Mouse (Mus musculus) olfactory bulb, adult 2 months (tissue): ENCODE data around the gene Syne3. TPM values are rescaled to one million over a fixed set of nuclear protein-coding genes. Genes with fewer than 3 reads are reported as not detected.

Experiments
- H3K27ac ChIP-seq: fragments of 200-500 bp; 2 replicates; pipeline ENCODE4 v1.5.1; 2012; ENCODE audit warnings: low read depth, low read length; ENCODE audit not compliant: insufficient read depth
- H3K4me1 ChIP-seq: fragments of 200-500 bp; 2 replicates; pipeline ENCODE4 v1.6.1; 2012; ENCODE audit warnings: low read length; ENCODE audit not compliant: control insufficient read depth, insufficient read depth
- H3K4me3 ChIP-seq: fragments of 200-500 bp; 2 replicates; pipeline ENCODE4 v1.5.1; 2012; ENCODE audit warnings: mild to moderate bottlenecking, low read depth, low read length, moderate library complexity; ENCODE audit not compliant: insufficient read depth
- CTCF ChIP-seq: fragments of 200-500 bp; IDR thresholded peaks from 2 replicates; pipeline ENCODE4 v1.5.1; 2012; ENCODE audit warnings: low read depth, mild to moderate bottlenecking, low read length, moderate library complexity; ENCODE audit not compliant: insufficient read depth
- POLR2A ChIP-seq: fragments of 200-500 bp; IDR thresholded peaks from 2 replicates; pipeline ENCODE4 v1.6.1; 2012; ENCODE audit warnings: mild to moderate bottlenecking, low read depth, low read length, moderate library complexity; ENCODE audit not compliant: insufficient read depth
- WGBS: fragments of 180-500 bp; shearing (Covaris S2); methylation state at CpG from one replicate; pipeline ENCODE4 v1.1.7; 2018; 5-methylcytosine and 5-hydroxymethylcytosine counted together
- polyA plus RNA-seq: library from polyadenylated mRNA; stranded (reverse); fragments of >200 nt; gene quantifications from 2 replicates; pipeline ENCODE4 v1.2.4, GENCODE M21; 2012; ENCODE audit warnings: low replicate concordance; ENCODE audit not compliant: missing spikeins, insufficient read depth, insufficient read length

The Syne3 gene
- polyA plus RNA-seq, 1 experiment = not detected

- Histone ChIP-seq H3K4me3 (no peak overlapping the region), H3K4me1 (peaks cover 14% of the 10 kb centered on the region), H3K27ac (no peak overlapping the region)
- WGBS = 86% methylated on average over 9 of the region's 9 CpGs
- TF ChIP-seq POLR2A (no peak), CTCF (no peak)
Observed at GRCm38 (mm10) chr12:105029890-105030289, 20.3 kb upstream of the Syne3 start.

GRCm38 (mm10) chr12:105027323-105027991 lies 17.8 kb upstream of the Syne3 start:
- no peak overlapping the region for H3K27ac ChIP-seq
- peak; percentile 69; the same call in 1 of the 2 replicates for TF ChIP-seq CTCF
- no peak for TF ChIP-seq POLR2A
- peaks cover 6% of the 10 kb centered on the region; the same call in 1 of the 2 replicates for H3K4me1 ChIP-seq
- 33% methylated on average over 15 of the region's 15 CpGs for WGBS
- H3K4me3 ChIP-seq = no peak overlapping the region

DNA sequence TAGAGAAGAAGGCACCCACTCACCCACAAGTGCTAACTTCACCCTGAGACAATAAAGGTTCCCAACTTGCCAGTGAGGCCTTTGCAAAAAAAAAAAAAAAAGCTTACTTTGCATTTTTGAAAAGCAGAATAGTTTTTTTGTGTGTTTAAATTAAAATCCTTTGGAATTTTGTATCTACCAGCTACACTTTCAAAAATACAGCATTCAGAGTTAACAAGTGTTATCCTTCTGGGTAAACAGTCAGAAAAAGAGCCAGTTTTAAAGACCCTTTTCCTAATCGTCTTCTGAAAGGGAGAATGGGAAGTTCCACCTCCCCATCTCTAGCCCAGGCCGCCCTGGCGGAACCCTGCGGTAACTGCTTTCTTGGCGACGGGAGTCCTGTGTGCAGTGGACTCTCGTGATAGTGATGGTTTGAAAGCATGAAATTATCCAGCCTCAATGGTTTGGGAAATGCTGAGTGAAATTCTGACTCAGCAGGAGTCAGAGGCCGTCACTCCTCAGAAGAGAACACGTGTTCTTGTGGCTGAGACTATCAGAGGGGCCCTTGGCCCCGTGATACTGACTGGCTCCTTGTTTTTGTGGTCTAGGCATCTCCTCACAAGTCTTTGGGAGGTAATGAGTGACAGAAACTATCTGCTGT lies 16.5 kb upstream of the Syne3 start:
- H3K4me3 ChIP-seq = no peak overlapping the region
- WGBS = 52% methylated on average over 10 of the region's 10 CpGs
- peaks cover 9% of the 10 kb centered on the region; the same call in 1 of the 2 replicates for H3K4me1 ChIP-seq
- TF ChIP-seq CTCF = no peak
- TF ChIP-seq POLR2A = no peak
- H3K27ac ChIP-seq = no peak overlapping the region

DNA sequence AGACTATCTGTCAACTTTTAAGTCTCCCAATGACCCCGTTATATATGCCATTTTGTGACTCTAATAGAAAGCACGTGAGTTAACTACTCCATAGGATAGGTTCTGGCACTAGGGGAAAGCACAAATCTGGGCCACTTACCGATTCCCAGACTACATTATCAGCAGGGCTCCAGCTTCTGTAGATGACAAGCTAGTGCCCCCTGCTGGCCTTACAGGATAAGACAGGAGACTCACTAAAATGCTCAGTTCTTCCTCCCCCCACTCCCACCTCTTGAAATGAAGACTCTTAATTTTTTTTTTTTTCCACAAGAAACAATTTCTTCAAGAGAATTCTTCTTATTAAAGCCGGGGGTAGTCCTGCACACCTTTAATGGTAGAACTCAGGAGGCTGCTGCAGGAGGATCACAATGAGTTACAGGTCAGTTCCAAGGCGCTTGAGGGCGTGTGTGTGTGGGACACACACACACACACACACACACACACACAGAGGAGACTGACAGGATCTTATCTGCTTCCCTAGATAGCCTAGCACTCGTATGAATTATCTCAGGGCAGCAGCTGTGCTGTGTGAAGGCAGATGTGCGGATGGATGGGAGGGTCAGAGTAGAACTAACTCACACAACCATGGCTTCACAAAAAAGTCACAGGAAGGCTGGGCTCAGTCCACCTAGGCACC lies 15.8 kb upstream of the Syne3 start:
- TF ChIP-seq CTCF = no peak
- TF ChIP-seq POLR2A = no peak
- Histone ChIP-seq H3K27ac (no peak overlapping the region), H3K4me3 (no peak overlapping the region), H3K4me1 (0 out of 2 replicates have a peak, but pooled peaks cover 5% of the 10 kb centered on the region)
- WGBS = 46% methylated on average over 8 of the region's 8 CpGs

GRCm38 (mm10) chr12:105022776-105023175 lies 13.2 kb upstream of the Syne3 start:
- TF ChIP-seq CTCF (no peak), POLR2A (no peak)
- no peak overlapping the region for H3K4me3 ChIP-seq
- H3K27ac ChIP-seq = no peak overlapping the region
- 97% methylated on average over 9 of the region's 9 CpGs for WGBS
- peaks cover 14% of the 10 kb centered on the region for H3K4me1 ChIP-seq

DNA sequence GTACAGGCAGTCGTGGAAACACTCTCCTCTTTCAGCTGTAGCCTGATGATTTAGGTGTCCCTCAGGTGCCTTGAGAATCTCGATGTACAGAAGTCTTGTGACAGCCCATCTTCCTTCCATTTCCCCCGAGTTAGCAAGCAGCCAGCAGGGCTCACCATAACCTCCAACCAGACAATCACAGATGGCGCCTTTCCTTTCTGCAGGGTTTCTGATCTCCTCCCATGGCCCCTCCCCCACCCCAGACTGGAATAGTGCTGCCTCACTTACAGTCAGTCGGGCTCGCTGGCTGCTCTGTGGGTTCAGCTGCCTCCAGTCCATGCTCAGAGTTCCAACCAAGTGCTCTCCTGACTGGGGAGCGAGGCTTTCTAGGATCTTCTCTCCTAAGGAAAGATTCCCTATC lies 12.5 kb upstream of the Syne3 start:
- TF ChIP-seq CTCF = no peak
- no peak for TF ChIP-seq POLR2A
- 63% methylated on average over 7 of the region's 7 CpGs for WGBS
- Histone ChIP-seq H3K4me1 (peaks cover 14% of the 10 kb centered on the region), H3K4me3 (no peak overlapping the region), H3K27ac (no peak overlapping the region)

- H3K4me3 ChIP-seq = no peak overlapping the region
- TF ChIP-seq CTCF = no peak
- TF ChIP-seq POLR2A = no peak
- H3K27ac ChIP-seq = no peak overlapping the region
- H3K4me1 ChIP-seq = peaks cover 14% of the 10 kb centered on the region
- 88% methylated on average over 8 of the region's 8 CpGs for WGBS
Observed at GRCm38 (mm10) chr12:105021441-105022069, 11.9 kb upstream of the Syne3 start.

DNA sequence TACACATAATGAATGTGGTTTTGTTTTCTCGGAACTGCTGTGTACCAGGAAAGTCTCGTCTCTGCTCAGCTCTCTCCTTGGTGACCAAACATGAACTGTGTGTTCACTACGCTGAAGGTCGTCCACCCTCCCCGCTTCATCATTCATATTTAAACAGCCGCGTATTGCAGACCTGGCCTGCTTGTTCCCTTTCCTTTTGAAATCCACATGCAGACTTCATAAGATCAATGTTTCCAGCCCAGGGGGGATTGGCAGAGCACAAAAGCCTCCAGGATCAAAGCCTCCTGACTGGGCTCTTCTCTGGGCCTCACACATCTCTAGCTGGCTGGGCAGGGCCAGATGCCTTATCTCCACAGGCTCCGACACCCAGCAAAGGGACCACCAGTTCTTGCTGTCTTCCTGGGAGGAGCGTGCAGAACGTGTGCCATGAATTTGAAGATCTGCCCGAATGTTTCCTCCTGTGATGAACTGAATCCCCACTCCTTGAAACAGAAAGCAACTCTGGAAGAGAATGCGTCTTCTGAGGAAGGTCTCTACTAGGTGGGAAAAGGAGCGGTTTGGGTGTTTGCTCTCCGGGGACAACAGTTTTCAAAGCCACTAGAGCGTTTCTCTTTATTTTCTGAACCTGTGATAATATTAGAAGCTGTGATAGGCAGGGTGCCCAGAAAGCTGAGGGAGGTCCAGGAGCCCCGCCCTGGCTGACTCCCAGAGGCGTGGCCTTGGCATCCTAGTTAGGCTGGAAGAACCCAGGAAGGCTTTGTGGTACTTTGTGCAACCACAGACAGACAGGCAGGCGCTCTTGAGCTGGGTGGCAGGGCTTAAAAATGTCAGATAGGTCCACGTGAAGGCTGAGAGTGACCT lies 10.0 kb upstream of the Syne3 start:
- H3K4me1 ChIP-seq = peaks cover 14% of the 10 kb centered on the region
- WGBS = 65% methylated on average over 19 of the region's 19 CpGs
- no peak overlapping the region for H3K27ac ChIP-seq
- no peak for TF ChIP-seq POLR2A
- TF ChIP-seq CTCF = no peak
- no peak overlapping the region for H3K4me3 ChIP-seq

DNA sequence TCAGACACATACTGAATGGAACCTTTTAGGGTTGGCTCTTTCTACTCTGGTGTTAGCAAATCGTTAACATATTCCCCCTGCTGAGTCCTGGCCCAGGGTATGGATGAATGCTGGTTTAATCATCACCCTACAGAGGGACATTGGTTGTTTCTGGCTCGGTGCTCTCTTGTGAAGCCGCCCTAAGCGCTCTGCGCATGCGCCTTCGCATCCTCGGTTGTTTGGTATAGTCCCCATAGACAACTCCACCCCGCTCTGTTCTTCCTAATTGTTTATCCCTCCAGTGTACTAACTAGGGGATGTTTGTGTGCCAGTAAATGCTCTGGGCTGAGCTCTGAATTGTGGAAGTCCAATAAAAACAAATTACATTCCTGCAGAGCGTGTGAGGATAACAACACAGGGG lies 7.0 kb upstream of the Syne3 start:
- 40% methylated on average over 10 of the region's 10 CpGs for WGBS
- Histone ChIP-seq H3K4me1 (peaks cover 16% of the 10 kb centered on the region), H3K27ac (no peak overlapping the region), H3K4me3 (no peak overlapping the region)
- TF ChIP-seq POLR2A = no peak
- no peak for TF ChIP-seq CTCF
